In the genomic region with DNA sequence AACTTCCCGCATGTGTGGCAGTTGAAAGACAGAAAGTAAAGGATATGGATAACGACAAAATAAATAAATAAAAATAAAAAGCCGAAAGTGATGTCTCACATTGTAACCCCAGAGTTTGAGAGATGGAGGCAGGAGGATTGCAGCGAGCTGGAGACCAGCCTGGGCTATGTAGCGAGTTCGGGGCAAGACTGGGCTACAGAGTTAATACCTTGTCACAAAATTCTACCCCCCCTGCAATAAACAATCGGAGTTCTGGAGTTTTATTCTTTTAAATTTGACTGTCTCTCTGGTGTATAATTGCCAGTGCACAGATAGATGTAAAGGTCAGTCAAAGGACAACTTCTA, we compare ENCODE assay signal across 8 mouse cellular contexts. TPM values are rescaled to one million over a fixed set of nuclear protein-coding genes. Genes with fewer than 3 reads are reported as not detected.
DNase-seq lines count a peak whose midpoint lies in the region; ATAC-seq lines count a peak whose summit lies in the region.

No protein-coding gene starts in this region.

- H3K4me3 ChIP-seq in kidney, embryonic 14.5 days (ENCODE audit: low read length) = peak overlapping the region; percentile 97
- peak overlapping the region; percentile 53 for H3K4me3 ChIP-seq in brown adipose tissue, adult 24 weeks (ENCODE audit: insufficient read depth, low read depth, low read length)
- peak overlapping the region; percentile 98 for H3K4me3 ChIP-seq in hindbrain, embryonic 14.5 days (replicated peaks; ENCODE audit: low read length)
- peak overlapping the region; percentile 90 for H3K4me3 ChIP-seq in midbrain, embryonic 14.5 days (replicated peaks; ENCODE audit: low read depth, low read length)

- no peak for DNase-seq in kidney, postnatal 25 days
- DNase-seq in hindbrain, embryonic 14.5 days (ENCODE audit: low spot score) = no peak
- no peak for DNase-seq in midbrain, embryonic 14.5 days
- DNase-seq in urinary bladder, postnatal 25 days (ENCODE audit: low spot score) = no peak
- no peak for DNase-seq in gastrocnemius, postnatal 4 days (ENCODE audit: low spot score in 2 of 2)
- DNase-seq in right cerebral cortex, postnatal 25 days = no peak

- no peaks in the 10 kb centered on the region for H3K9me3 ChIP-seq in kidney, embryonic 14.5 days (ENCODE audit: control insufficient read depth, low read length)
- H3K9me3 ChIP-seq in hindbrain, embryonic 14.5 days (ENCODE audit: control insufficient read depth, low read length) = no peaks in the 10 kb centered on the region
- H3K9me3 ChIP-seq in midbrain, embryonic 14.5 days (ENCODE audit: control insufficient read depth, low read length) = no peaks in the 10 kb centered on the region

- peak; percentile 53 for ATAC-seq in kidney, embryonic 14.5 days (ENCODE audit: low FRiP score, low TSS enrichment)
- peak; percentile 59 for ATAC-seq in hindbrain, embryonic 14.5 days (ENCODE audit: low FRiP score)
- peak; percentile 59 for ATAC-seq in midbrain, embryonic 14.5 days (ENCODE audit: low FRiP score, low TSS enrichment)

- H3K4me2 ChIP-seq in kidney, embryonic 14.5 days (replicated peaks; ENCODE audit: low read depth, low read length) = peak overlapping the region; percentile 51
- H3K4me2 ChIP-seq in hindbrain, embryonic 14.5 days (replicated peaks) = peak overlapping the region; percentile 89
- H3K4me2 ChIP-seq in midbrain, embryonic 14.5 days (ENCODE audit: low read length) = peak overlapping the region; percentile 62

- H3K36me3 ChIP-seq in kidney, embryonic 14.5 days (ENCODE audit: control insufficient read depth, insufficient read depth, low read length) = peaks cover 23% of the 10 kb centered on the region
- peaks cover 25% of the 10 kb centered on the region for H3K36me3 ChIP-seq in hindbrain, embryonic 14.5 days (replicated peaks; ENCODE audit: control insufficient read depth, insufficient read depth)
- peaks cover 21% of the 10 kb centered on the region for H3K36me3 ChIP-seq in midbrain, embryonic 14.5 days (ENCODE audit: control insufficient read depth, insufficient read depth, low read length)

- H3K27me3 ChIP-seq in kidney, embryonic 14.5 days (ENCODE audit: control insufficient read depth, insufficient read depth, low read length) = no peaks in the 10 kb centered on the region
- H3K27me3 ChIP-seq in hindbrain, embryonic 14.5 days (ENCODE audit: control insufficient read depth, insufficient read depth, low read length) = no peaks in the 10 kb centered on the region
- H3K27me3 ChIP-seq in midbrain, embryonic 14.5 days (ENCODE audit: control insufficient read depth, insufficient read depth, low read length) = no peaks in the 10 kb centered on the region

- WGBS in kidney, embryonic 14.5 days = 20% methylated on average over 7 of the region's 7 CpGs
- WGBS in hindbrain, embryonic 14.5 days = 18% methylated on average over 7 of the region's 7 CpGs
- 21% methylated on average over 7 of the region's 7 CpGs for WGBS in midbrain, embryonic 14.5 days

- peak overlapping the region; percentile 98; the same call in 1 of the 2 replicates for H3K9ac ChIP-seq in kidney, embryonic 14.5 days (ENCODE audit: low read depth, low read length)
- peak overlapping the region; percentile 97 for H3K9ac ChIP-seq in hindbrain, embryonic 14.5 days
- H3K9ac ChIP-seq in midbrain, embryonic 14.5 days (replicated peaks; ENCODE audit: low read length) = peak overlapping the region; percentile 94

- H3K27ac ChIP-seq in kidney, embryonic 14.5 days (ENCODE audit: low read depth, low read length) = no peak overlapping the region
- H3K27ac ChIP-seq in brown adipose tissue, adult 24 weeks (replicated peaks; ENCODE audit: low read depth, low read length) = no peak overlapping the region
- peak overlapping the region; percentile 73 for H3K27ac ChIP-seq in hindbrain, embryonic 14.5 days
- peak overlapping the region; percentile 94 for H3K27ac ChIP-seq in midbrain, embryonic 14.5 days (replicated peaks; ENCODE audit: low read depth, low read length)

- no peaks in the 10 kb centered on the region for H3K4me1 ChIP-seq in kidney, embryonic 14.5 days (ENCODE audit: control insufficient read depth, insufficient read depth, low read length)
- peaks cover 3% of the 10 kb centered on the region; the same call in 1 of the 2 replicates for H3K4me1 ChIP-seq in brown adipose tissue, adult 24 weeks (ENCODE audit: control insufficient read depth, insufficient read depth, insufficient read length, low read length)
- peaks cover 8% of the 10 kb centered on the region for H3K4me1 ChIP-seq in hindbrain, embryonic 14.5 days (replicated peaks; ENCODE audit: control insufficient read depth, insufficient read depth, low read length)
- peaks cover 6% of the 10 kb centered on the region for H3K4me1 ChIP-seq in midbrain, embryonic 14.5 days (ENCODE audit: control insufficient read depth, insufficient read depth, low read length)

RNA-seq across cellular contexts. Expression of gene Ssr1, which starts 0.4 kb away (rescaled TPM):
- polyA plus RNA-seq in kidney, embryonic 14.5 days (2014; fragmentation: Nextera tagmentation; extraction: Ambion mirVana) = 76.7 and 133 TPM in 2 replicates
- polyA plus RNA-seq in brown adipose tissue, adult 24 weeks (2012; ENCODE audit: insufficient read depth, insufficient read length, missing spikeins) = 32.8 and 33.3 TPM in 2 replicates
- polyA plus RNA-seq in hindbrain, embryonic 14.5 days (2014; fragmentation: Nextera tagmentation; extraction: Ambion mirVana) = 67.8 and 74.8 TPM in 2 replicates
- 51.7 and 81.1 TPM in 2 replicates for polyA plus RNA-seq in midbrain, embryonic 14.5 days (2014; fragmentation: Nextera tagmentation; extraction: Ambion mirVana)
- 100 to 1,000 TPM in 1 of 2 experiments, 10 to 100 TPM in 1; 98.4 to 104 TPM for total RNA-seq in gastrocnemius, postnatal 4 days (2021)

RNA-seq across cellular contexts. Expression of gene Riok1, which starts 42.4 kb away (rescaled TPM):
- 50.8 and 62.3 TPM in 2 replicates for polyA plus RNA-seq in kidney, embryonic 14.5 days (2014; fragmentation: Nextera tagmentation; extraction: Ambion mirVana)
- 8.4 and 12.3 TPM in 2 replicates for polyA plus RNA-seq in brown adipose tissue, adult 24 weeks (2012; ENCODE audit: insufficient read depth, insufficient read length, missing spikeins)
- 40.1 and 44.0 TPM in 2 replicates for polyA plus RNA-seq in hindbrain, embryonic 14.5 days (2014; fragmentation: Nextera tagmentation; extraction: Ambion mirVana)
- polyA plus RNA-seq in midbrain, embryonic 14.5 days (2014; fragmentation: Nextera tagmentation; extraction: Ambion mirVana) = 45.0 and 51.1 TPM in 2 replicates
- total RNA-seq in gastrocnemius, postnatal 4 days (2021) = 10 to 100 TPM; 22.5 to 27.0 TPM

RNA-seq across cellular contexts. Expression of gene Cage1, which starts 42.5 kb away (rescaled TPM):
- 0.90 and 1.1 TPM in 2 replicates for polyA plus RNA-seq in kidney, embryonic 14.5 days (2014; fragmentation: Nextera tagmentation; extraction: Ambion mirVana)
- 0.75 and 2.4 TPM in 2 replicates for polyA plus RNA-seq in brown adipose tissue, adult 24 weeks (2012; ENCODE audit: insufficient read depth, insufficient read length, missing spikeins)
- polyA plus RNA-seq in hindbrain, embryonic 14.5 days (2014; fragmentation: Nextera tagmentation; extraction: Ambion mirVana) = 2.4 and 3.4 TPM in 2 replicates
- polyA plus RNA-seq in midbrain, embryonic 14.5 days (2014; fragmentation: Nextera tagmentation; extraction: Ambion mirVana) = 2.7 TPM in 2 replicates
- total RNA-seq in gastrocnemius, postnatal 4 days (2021) = 1 to 10 TPM; 1.5 to 2.3 TPM

Comparison
In these comparisons a context has a peak if more than half of its experiments do, and no peak if none do; other contexts are left out.
1. H3K27ac ChIP-seq: peak in hindbrain, embryonic 14.5 days (single experiment) and midbrain, embryonic 14.5 days (single experiment); none in kidney, embryonic 14.5 days (single experiment) and brown adipose tissue, adult 24 weeks (single experiment).
2. Peak in every context shown above with its lines, with median percentiles within 50 percentile points of each other: ATAC-seq, H3K4me2 ChIP-seq, H3K4me3 ChIP-seq and H3K9ac ChIP-seq.